Mouse (Mus musculus): ENCODE measurements around the gene Macf1.
"Not testable (repeated sequence)": the region's sequence is repeated elsewhere in the genome, so short reads cannot be mapped to it uniquely, and the experiment has no call there.

The Macf1 gene

GRCm38 (mm10) chr4:123670598-123670997 lies 13.6 kb downstream of the Macf1 start:
- no peak for DNase-seq (ENCODE audit: low spot score)

GRCm38 (mm10) chr4:123669696-123670095 lies 14.5 kb downstream of the Macf1 start:
- no peak for DNase-seq (ENCODE audit: low spot score)

- DNase-seq (ENCODE audit: low spot score) = peak; percentile 57
These were observed 16.8 kb downstream of the Macf1 start for GRCm38 (mm10) chr4:123667260-123667867.

- DNase-seq (ENCODE audit: low spot score) = no peak
These were observed 17.6 kb downstream of the Macf1 start for GRCm38 (mm10) chr4:123666517-123666916.

GRCm38 (mm10) chr4:123665681-123666278 lies 18.4 kb downstream of the Macf1 start:
- no peak for DNase-seq (ENCODE audit: low spot score)

- peak; percentile 45 for DNase-seq (ENCODE audit: low spot score)
These were observed 19.1 kb downstream of the Macf1 start for GRCm38 (mm10) chr4:123664951-123665661.

GRCm38 (mm10) chr4:123664021-123664950 lies 19.9 kb downstream of the Macf1 start:
- DNase-seq (ENCODE audit: low spot score) = peak; percentile 39

GRCm38 (mm10) chr4:123663688-123663965 lies 20.5 kb downstream of the Macf1 start:
- DNase-seq (ENCODE audit: low spot score) = no peak

- no peak for DNase-seq (ENCODE audit: low spot score)
These were observed 21.1 kb downstream of the Macf1 start for GRCm38 (mm10) chr4:123662914-123663687.

GRCm38 (mm10) chr4:123658175-123658574 lies 26.0 kb downstream of the Macf1 start:
- no peak for DNase-seq (ENCODE audit: low spot score)

- DNase-seq (ENCODE audit: low spot score) = no peak
These were observed 28.9 kb downstream of the Macf1 start for GRCm38 (mm10) chr4:123655245-123655644.

- DNase-seq (ENCODE audit: low spot score) = no peak
These were observed 29.6 kb downstream of the Macf1 start for GRCm38 (mm10) chr4:123654566-123654965.

- DNase-seq (ENCODE audit: low spot score) = not testable (repeated sequence)
These were observed 30.7 kb downstream of the Macf1 start for GRCm38 (mm10) chr4:123653446-123653845.

- DNase-seq (ENCODE audit: low spot score) = no peak
These were observed 32.0 kb downstream of the Macf1 start for GRCm38 (mm10) chr4:123652130-123652529.

- DNase-seq (ENCODE audit: low spot score) = no peak
These were observed 35.0 kb downstream of the Macf1 start for GRCm38 (mm10) chr4:123649131-123649530.

GRCm38 (mm10) chr4:123647668-123648067 lies 36.5 kb downstream of the Macf1 start:
- no peak for DNase-seq (ENCODE audit: low spot score)

- no peak for DNase-seq (ENCODE audit: low spot score)
These were observed 37.1 kb downstream of the Macf1 start for GRCm38 (mm10) chr4:123647109-123647508.

- DNase-seq (ENCODE audit: low spot score) = no peak
These were observed 38.8 kb downstream of the Macf1 start for GRCm38 (mm10) chr4:123645246-123645845.

- DNase-seq (ENCODE audit: low spot score) = no peak
These were observed 40.6 kb downstream of the Macf1 start for GRCm38 (mm10) chr4:123643561-123643960.

GRCm38 (mm10) chr4:123642877-123643276 lies 41.3 kb downstream of the Macf1 start:
- no peak for DNase-seq (ENCODE audit: low spot score)

- no peak for DNase-seq (ENCODE audit: low spot score)
These were observed 47.0 kb downstream of the Macf1 start for GRCm38 (mm10) chr4:123637136-123637535.
